Mouse (Mus musculus): ENCODE data around the gene Clec1b.

Gene Clec1b

DNA sequence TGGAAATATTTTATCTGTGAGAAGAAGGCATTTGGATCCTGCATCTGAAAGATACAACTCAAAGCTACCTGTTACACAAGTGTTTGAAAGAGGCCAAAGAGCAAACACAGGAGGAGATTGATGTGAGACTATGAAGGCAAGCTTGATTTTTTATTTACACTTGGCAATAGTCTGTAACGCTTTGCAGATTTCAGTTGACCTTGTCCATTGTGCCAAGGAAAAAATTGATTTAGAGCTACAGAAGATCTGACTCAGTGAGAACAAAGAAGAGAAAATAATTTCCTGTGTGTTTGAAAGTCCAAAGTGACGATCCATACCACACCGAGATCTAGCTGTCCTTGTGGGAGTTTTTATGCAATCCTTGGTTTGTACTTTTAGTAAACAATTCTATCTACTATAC is 25.2 kb downstream of the Clec1b start:
- no peak for DNase-seq

DNA sequence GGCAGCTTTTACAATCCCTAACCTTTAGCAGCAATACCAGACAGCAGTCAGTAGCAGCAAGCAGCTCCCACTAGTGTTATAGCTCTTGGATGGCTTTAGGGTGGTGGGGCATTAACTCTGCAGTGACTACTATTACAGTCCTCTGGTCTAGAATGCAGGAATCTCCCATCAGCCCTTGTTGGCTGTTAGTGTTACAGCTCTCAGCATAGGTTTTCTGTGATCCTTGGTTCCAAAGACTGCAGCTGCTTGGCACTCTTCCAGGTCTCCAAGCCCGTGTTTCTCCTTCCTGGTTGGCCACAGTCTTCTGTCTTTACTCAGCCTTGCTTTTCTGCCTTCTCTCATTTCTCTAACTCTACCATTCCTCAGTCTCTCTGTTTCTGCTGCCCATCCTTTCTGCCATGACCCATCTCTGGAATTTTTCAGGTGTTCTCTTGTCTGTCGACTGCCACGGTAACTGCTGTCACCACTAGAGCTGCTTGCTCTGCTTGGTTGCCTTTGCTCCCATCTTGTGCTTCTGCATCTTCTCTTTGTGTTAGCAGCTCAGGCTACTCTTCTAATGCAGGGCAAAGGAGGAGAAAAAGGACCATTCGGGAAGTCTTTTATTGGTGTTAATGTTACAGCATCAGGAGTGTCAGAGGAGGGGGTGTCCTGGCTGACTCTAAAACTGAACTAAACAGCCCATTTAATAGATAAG is 26.1 kb downstream of the Clec1b start:
- no peak for DNase-seq

GRCm38 (mm10) chr6:129423734-129424072 is 26.6 kb downstream of the Clec1b start:
- peak; percentile 56 for DNase-seq

- DNase-seq, result no peak
These were observed 28.1 kb downstream of the Clec1b start for GRCm38 (mm10) chr6:129425217-129425616.

GRCm38 (mm10) chr6:129425812-129426211 is 28.7 kb downstream of the Clec1b start:
- no peak for DNase-seq

DNA sequence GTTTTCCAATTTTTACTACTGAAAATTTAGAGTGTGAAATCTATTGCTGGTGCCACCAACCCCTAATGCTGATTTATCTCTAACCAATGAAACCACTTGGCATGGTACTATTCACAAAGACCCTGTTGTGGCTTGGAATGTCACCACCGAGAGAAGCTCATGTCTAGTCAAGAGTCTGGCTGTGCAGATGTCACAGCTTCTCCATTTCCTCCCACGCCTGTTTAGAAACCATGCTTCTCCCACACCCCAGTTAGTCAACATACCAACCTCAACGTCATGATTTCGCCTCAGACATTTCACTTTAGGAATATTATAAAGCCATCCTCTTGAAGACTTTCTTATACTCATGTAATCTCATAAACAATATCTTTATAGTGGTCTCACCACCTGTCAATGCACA is 30.2 kb downstream of the Clec1b start:
- peak; percentile 26 for DNase-seq

GRCm38 (mm10) chr6:129434239-129434638 is 37.1 kb downstream of the Clec1b start:
- peak; percentile 67 for DNase-seq

- DNase-seq, result no peak
These were observed 38.9 kb downstream of the Clec1b start for GRCm38 (mm10) chr6:129436025-129436424.

GRCm38 (mm10) chr6:129438033-129438432 is 40.9 kb downstream of the Clec1b start:
- DNase-seq, result no peak

DNA sequence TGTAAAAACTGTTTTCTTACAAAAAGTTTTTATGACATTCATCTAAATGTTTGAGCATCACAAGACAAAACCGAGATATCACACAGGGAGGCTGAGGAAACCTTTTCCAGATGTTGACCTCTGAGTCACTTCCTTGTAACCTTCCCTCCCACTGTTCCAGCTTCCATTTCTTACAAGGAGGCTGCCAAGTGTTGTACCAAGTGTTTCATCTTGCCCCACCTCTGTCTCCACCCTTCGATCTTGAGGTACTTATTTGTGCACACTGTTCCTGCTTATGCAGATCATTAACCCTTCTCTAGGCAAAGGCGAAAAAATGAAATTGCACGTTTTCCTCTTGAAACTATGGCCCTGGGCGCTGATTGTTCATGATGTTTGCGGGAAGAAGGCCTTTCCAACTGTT is 52.6 kb downstream of the Clec1b start:
- DNase-seq, result no peak

DNA sequence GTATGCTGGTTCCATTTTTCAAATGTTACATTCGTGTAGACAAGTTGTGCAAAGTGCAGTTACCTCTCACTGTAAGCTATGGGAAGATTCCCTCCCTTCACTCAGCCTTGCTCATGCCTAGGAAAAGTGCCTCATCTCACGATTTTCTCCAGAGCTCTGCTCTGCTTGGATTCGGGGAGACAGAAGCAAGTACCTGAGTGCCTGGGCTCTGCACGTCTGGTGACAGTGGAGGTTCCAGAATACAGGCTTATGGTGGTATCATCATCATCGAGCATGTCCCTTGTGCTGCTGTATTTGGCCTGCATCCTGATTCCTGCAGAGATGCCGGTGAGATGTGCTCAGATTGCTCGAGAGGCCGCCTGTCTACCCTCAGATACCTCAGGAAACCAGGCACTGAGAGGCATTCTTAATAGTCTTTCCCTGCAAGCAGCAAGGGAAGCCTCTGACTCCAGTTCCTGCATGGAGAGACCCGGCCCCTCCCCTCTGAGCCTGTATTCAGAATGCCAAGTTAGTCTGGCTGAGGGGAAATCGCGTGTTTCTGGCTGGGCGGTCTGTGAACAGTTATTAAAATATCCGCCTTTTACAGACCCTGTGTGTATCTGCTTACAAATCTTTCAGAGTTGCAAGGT is 54.4 kb downstream of the Clec1b start, which contains the start of gene Clec1a:
Clec1a (minus strand) TSS at position 590 of the 629 bp plus-strand sequence.
- DNase-seq, result no peak
